Mouse (Mus musculus): Measurements from ENCODE around the gene Gm16253.

DNA sequence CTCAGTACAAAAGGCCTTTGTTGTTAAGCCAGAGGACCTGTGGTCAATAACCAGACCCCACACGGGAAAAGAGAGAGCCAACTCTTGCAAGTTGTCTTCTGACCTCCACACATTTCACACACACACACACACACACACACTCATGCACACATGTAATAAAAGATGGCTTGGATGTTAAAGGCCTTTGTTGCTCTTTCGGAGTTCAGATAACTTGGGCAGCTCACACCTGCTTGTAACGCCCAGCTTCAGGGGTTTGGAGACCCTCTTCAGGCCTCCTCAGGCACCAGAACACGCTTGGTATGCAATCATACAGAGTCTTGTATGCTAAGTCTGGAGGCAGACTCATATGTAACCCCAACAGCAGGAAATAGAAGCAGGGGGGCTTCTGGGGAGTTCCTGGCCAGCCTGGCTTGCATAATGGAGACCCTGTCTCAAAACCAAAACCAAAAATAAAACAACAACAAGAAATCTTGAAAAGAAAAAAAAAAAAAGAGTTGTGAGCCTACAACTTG, 2.5 kb downstream of the Gm16253 start:
- TF ChIP-seq EP300 (IDR thresholded peaks at IDR 0.05) (no peak), CTCF (IDR thresholded peaks at IDR 0.05) (no peak)

Data from lung, postnatal 0 days (tissue).